Mouse (Mus musculus) liver, adult 2 months (tissue): ENCODE results near the gene Tsen2. TPM values are rescaled to one million over a fixed set of nuclear protein-coding genes. Genes with fewer than 3 reads are reported as not detected.

Source experiments
- DNase-seq: peaks from one replicate; pipeline ENCODE4 v3.0.0-alpha.2; 2011; ENCODE audit warnings: low read depth, low spot score; ENCODE audit errors: extremely low read depth
- H3K27ac ChIP-seq: fragments of 200-500 bp; replicated peaks from 2 replicates; pipeline ENCODE4 v1.5.1; 2012; ENCODE audit warnings: low read depth, mild to moderate bottlenecking, control low read depth, inconsistent platforms, low read length; ENCODE audit not compliant: insufficient read depth
- H3K27me3 ChIP-seq: fragments of 200-500 bp; 2 replicates; pipeline ENCODE4 v1.6.1; 2012; ENCODE audit warnings: mild to moderate bottlenecking, moderate library complexity, low read length, inconsistent platforms; ENCODE audit not compliant: control insufficient read depth, insufficient read depth
- H3K36me3 ChIP-seq: fragments of 200-500 bp; 2 replicates; pipeline ENCODE4 v1.6.1; 2012; ENCODE audit warnings: low read length, inconsistent platforms; ENCODE audit not compliant: control insufficient read depth, insufficient read depth
- H3K4me1 ChIP-seq: fragments of 200-500 bp; 2 replicates; pipeline ENCODE4 v1.6.1; 2011; ENCODE audit warnings: low read length; ENCODE audit not compliant: control insufficient read depth, insufficient read depth
- H3K4me3 ChIP-seq: fragments of 200-500 bp; 2 replicates; pipeline ENCODE4 v1.5.1; 2011; ENCODE audit warnings: low read depth, mild to moderate bottlenecking, control low read depth, low read length, moderate library complexity; ENCODE audit not compliant: insufficient read depth
- H3K79me2 ChIP-seq: fragments of 200-500 bp; 2 replicates; pipeline ENCODE4 v1.6.1; 2012; ENCODE audit warnings: inconsistent platforms, mild to moderate bottlenecking, low read length, moderate library complexity; ENCODE audit not compliant: control insufficient read depth, insufficient read depth
- H3K9ac ChIP-seq: fragments of 200-500 bp; 2 replicates; pipeline ENCODE4 v1.6.1; 2012; ENCODE audit warnings: low read depth, mild to moderate bottlenecking, control low read depth, inconsistent platforms, low read length
- CTCF ChIP-seq: fragments of 200-500 bp; IDR thresholded peaks from 2 replicates; pipeline ENCODE4 v1.5.1; 2011; ENCODE audit warnings: low read depth, low read length, control low read depth
- POLR2A ChIP-seq: fragments of 200-500 bp; IDR thresholded peaks from 2 replicates; pipeline ENCODE4 v1.6.1; 2011; ENCODE audit warnings: low read length, control low read depth; ENCODE audit not compliant: insufficient read depth; ENCODE audit errors: extremely low read depth
- WGBS: fragments of 180-500 bp; shearing (Covaris S2); methylation state at CpG from one replicate; pipeline ENCODE4 v1.1.7; 2018; 5-methylcytosine and 5-hydroxymethylcytosine counted together
- polyA plus RNA-seq: library from polyadenylated mRNA; depleted of rRNA; stranded (reverse); fragments of >200 nt; gene quantifications from 2 replicates; pipeline ENCODE4 v1.2.3, GENCODE M21; 2012; rRNA removed
- total RNA-seq: library from RNA; depleted of rRNA; stranded (reverse); fragments of >200 nt; gene quantifications from 2 replicates; pipeline ENCODE4 v1.2.3, GENCODE M21; 2014; rRNA removed

The Tsen2 gene
- total and polyA plus RNA-seq, 2 experiments, result 2.8 to 4.1 TPM

GRCm38 (mm10) chr6:115626121-115626520 is 81.7 kb downstream of the Tsen2 start:
- H3K27ac ChIP-seq, result no peak overlapping the region
- DNase-seq, result no peak
- H3K4me1 ChIP-seq, result peaks cover 4% of the 10 kb centered on the region
- WGBS, result 64% methylated on average over 5 of the region's 5 CpGs
- H3K27me3 ChIP-seq, result no peaks in the 10 kb centered on the region
- H3K36me3 ChIP-seq, result peaks cover 69% of the 10 kb centered on the region
- no peak overlapping the region for H3K9ac ChIP-seq
- H3K4me3 ChIP-seq, result no peak overlapping the region
- no peak for TF ChIP-seq CTCF
- no peak for TF ChIP-seq POLR2A
- H3K79me2 ChIP-seq, result no peaks in the 10 kb centered on the region

Other genes starting within 250 kb of the Tsen2 start
- gene Pparg, start 183.7 kb upstream of the Tsen2 start, total RNA-seq, result 8.5 and 8.9 TPM in 2 replicates
- 4.5 and 6.2 TPM in 2 replicates for gene Pparg, start 183.7 kb upstream of the Tsen2 start, polyA plus RNA-seq
- 19.2 and 19.5 TPM in 2 replicates for gene Mkrn2os, start 47.9 kb downstream of the Tsen2 start, total RNA-seq
- 25.4 and 29.3 TPM in 2 replicates for gene Mkrn2os, start 47.9 kb downstream of the Tsen2 start, polyA plus RNA-seq
- 18.9 and 19.9 TPM in 2 replicates for gene Mkrn2, start 57.2 kb downstream of the Tsen2 start, total RNA-seq
- gene Mkrn2, start 57.2 kb downstream of the Tsen2 start, polyA plus RNA-seq, result 44.0 and 58.1 TPM in 2 replicates
- 71.0 and 92.3 TPM in 2 replicates for gene Raf1, start 132.0 kb downstream of the Tsen2 start, total RNA-seq
- 90.3 and 129 TPM in 2 replicates for gene Raf1, start 132.0 kb downstream of the Tsen2 start, polyA plus RNA-seq
- gene Tmem40, start 217.7 kb downstream of the Tsen2 start, total RNA-seq, result not detected in 2 replicates
- gene Tmem40, start 217.7 kb downstream of the Tsen2 start, polyA plus RNA-seq, result 0.10 TPM in 1 of 2 replicates, not detected in the other
- 0.18 and 0.40 TPM in 2 replicates for gene Cand2, start 229.9 kb downstream of the Tsen2 start, total RNA-seq
- 0.25 and 0.57 TPM in 2 replicates for gene Cand2, start 229.9 kb downstream of the Tsen2 start, polyA plus RNA-seq